Mouse (Mus musculus): Measurements from ENCODE around the gene Igfbp6. TPM values are rescaled to one million over a fixed set of nuclear protein-coding genes. Genes with fewer than 3 reads are reported as not detected.

The Igfbp6 gene
- total and polyA plus RNA-seq, 3 experiments: 0.30 to 1.3 TPM; not detected in 1

- H3K4me3 ChIP-seq (ENCODE audit: low read depth, low read length): no peak overlapping the region
- H3K27me3 ChIP-seq (ENCODE audit: insufficient read depth, low read length): no peaks in the 10 kb centered on the region
- ATAC-seq (ENCODE audit: extremely low read depth, insufficient number of reproducible peaks, low FRiP score, poor library complexity, severe bottlenecking) (no peak), DNase-seq (ENCODE audit: low spot score) (no peak)
- no peak for TF ChIP-seq TAL1 (conservative IDR thresholded peaks at IDR 0.05; ENCODE audit: low read depth, low read length)
- no peak for TF ChIP-seq CTCF (IDR thresholded peaks at IDR 0.05; ENCODE audit: low read depth, low read length)
- TF ChIP-seq GATA1 (IDR thresholded peaks at IDR 0.05; ENCODE audit: borderline replicate concordance, low read length): no peak
- no peak for TF ChIP-seq POLR2AphosphoS5 (IDR thresholded peaks at IDR 0.05; ENCODE audit: insufficient replicate concordance, low read depth, low read length)
- no peak for TF ChIP-seq GATA2 (IDR thresholded peaks at IDR 0.05; ENCODE audit: borderline replicate concordance, low read depth, low read length)
- no peaks in the 10 kb centered on the region for H3K9me3 ChIP-seq (replicated peaks)
- peaks cover 84% of the 10 kb centered on the region for H3K36me3 ChIP-seq (replicated peaks)
- H3K4me1 ChIP-seq (ENCODE audit: insufficient read depth, low read depth, low read length): peaks cover 21% of the 10 kb centered on the region
These were observed 24.9 kb upstream of the Igfbp6 start for GRCm38 (mm10) chr15:102119121-102119830.

DNA sequence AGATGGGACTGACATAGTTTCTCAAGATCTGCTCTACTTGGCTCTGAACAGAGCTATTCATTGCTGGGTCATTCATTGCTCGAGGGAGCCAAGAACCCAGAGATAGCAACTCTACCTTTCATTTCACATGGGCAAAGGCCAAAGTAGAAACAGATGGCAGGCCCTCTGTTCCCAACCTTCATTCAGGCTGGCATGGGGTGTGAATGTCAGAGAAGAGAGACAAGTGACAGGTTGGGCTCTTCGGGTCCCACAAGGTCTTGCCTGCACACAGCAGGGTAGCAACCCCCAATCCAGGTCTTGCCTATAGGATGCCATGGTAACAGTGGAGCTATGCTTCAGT is 24.4 kb upstream of the Igfbp6 start:
- Histone ChIP-seq H3K4me3 (ENCODE audit: low read depth, low read length) (no peak overlapping the region), H3K4me1 (ENCODE audit: insufficient read depth, low read depth, low read length) (peaks cover 21% of the 10 kb centered on the region), H3K27me3 (ENCODE audit: insufficient read depth, low read length) (no peaks in the 10 kb centered on the region), H3K36me3 (replicated peaks) (peaks cover 89% of the 10 kb centered on the region), H3K9me3 (replicated peaks) (no peaks in the 10 kb centered on the region)
- ATAC-seq (ENCODE audit: extremely low read depth, insufficient number of reproducible peaks, low FRiP score, poor library complexity, severe bottlenecking): no peak
- no peak for TF ChIP-seq GATA2 (IDR thresholded peaks at IDR 0.05; ENCODE audit: borderline replicate concordance, low read depth, low read length)
- no peak for TF ChIP-seq TAL1 (conservative IDR thresholded peaks at IDR 0.05; ENCODE audit: low read depth, low read length)
- no peak for TF ChIP-seq CTCF (IDR thresholded peaks at IDR 0.05; ENCODE audit: low read depth, low read length)
- no peak for TF ChIP-seq GATA1 (IDR thresholded peaks at IDR 0.05; ENCODE audit: borderline replicate concordance, low read length)
- TF ChIP-seq POLR2AphosphoS5 (IDR thresholded peaks at IDR 0.05; ENCODE audit: insufficient replicate concordance, low read depth, low read length): no peak
- DNase-seq (ENCODE audit: low spot score): no peak

GRCm38 (mm10) chr15:102120530-102120929 is 23.6 kb upstream of the Igfbp6 start:
- Histone ChIP-seq H3K36me3 (replicated peaks) (peaks cover 91% of the 10 kb centered on the region), H3K4me3 (ENCODE audit: low read depth, low read length) (no peak overlapping the region), H3K4me1 (ENCODE audit: insufficient read depth, low read depth, low read length) (peaks cover 19% of the 10 kb centered on the region), H3K9me3 (replicated peaks) (no peaks in the 10 kb centered on the region), H3K27me3 (ENCODE audit: insufficient read depth, low read length) (no peaks in the 10 kb centered on the region)
- ATAC-seq (ENCODE audit: extremely low read depth, insufficient number of reproducible peaks, low FRiP score, poor library complexity, severe bottlenecking): no peak
- no peak for DNase-seq (ENCODE audit: low spot score)
- TF ChIP-seq TAL1 (conservative IDR thresholded peaks at IDR 0.05; ENCODE audit: low read depth, low read length) (no peak), GATA1 (IDR thresholded peaks at IDR 0.05; ENCODE audit: borderline replicate concordance, low read length) (no peak), POLR2AphosphoS5 (IDR thresholded peaks at IDR 0.05; ENCODE audit: insufficient replicate concordance, low read depth, low read length) (no peak)

DNA sequence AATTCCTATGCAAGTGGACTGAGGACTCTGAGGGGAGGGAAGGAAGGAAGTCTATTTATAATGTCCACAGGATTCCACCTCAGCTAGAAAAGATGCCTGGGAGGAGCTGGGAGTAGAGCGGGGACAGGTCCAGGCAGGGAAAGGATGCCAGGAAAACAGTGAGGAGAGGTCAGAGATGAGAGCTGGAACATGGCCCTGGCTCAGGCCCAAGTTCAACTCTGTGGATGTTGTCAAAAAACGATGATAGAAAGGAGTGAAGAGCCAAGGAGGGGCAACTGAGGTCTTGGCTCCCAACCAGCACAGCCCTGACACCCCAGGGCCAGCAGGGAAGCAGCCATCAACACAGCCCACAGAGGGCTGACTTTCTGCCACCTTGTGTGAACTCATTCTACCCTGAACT is 17.9 kb upstream of the Igfbp6 start:
- DNase-seq (ENCODE audit: low spot score) (no peak), ATAC-seq (ENCODE audit: extremely low read depth, insufficient number of reproducible peaks, low FRiP score, poor library complexity, severe bottlenecking) (no peak)
- peaks cover 3% of the 10 kb centered on the region; the same call in 1 of the 2 replicates for H3K4me1 ChIP-seq (ENCODE audit: insufficient read depth, low read depth, low read length)
- no peak overlapping the region for H3K4me3 ChIP-seq (ENCODE audit: low read depth, low read length)
- no peak for TF ChIP-seq TAL1 (conservative IDR thresholded peaks at IDR 0.05; ENCODE audit: low read depth, low read length)
- TF ChIP-seq CTCF (IDR thresholded peaks at IDR 0.05; ENCODE audit: low read depth, low read length): no peak
- TF ChIP-seq GATA1 (IDR thresholded peaks at IDR 0.05; ENCODE audit: borderline replicate concordance, low read length): no peak
- no peak for TF ChIP-seq GATA2 (IDR thresholded peaks at IDR 0.05; ENCODE audit: borderline replicate concordance, low read depth, low read length)
- TF ChIP-seq POLR2AphosphoS5 (IDR thresholded peaks at IDR 0.05; ENCODE audit: insufficient replicate concordance, low read depth, low read length): no peak
- peaks cover 89% of the 10 kb centered on the region for H3K36me3 ChIP-seq (replicated peaks)
- H3K27me3 ChIP-seq (ENCODE audit: insufficient read depth, low read length): no peaks in the 10 kb centered on the region
- H3K9me3 ChIP-seq (replicated peaks): no peaks in the 10 kb centered on the region

DNA sequence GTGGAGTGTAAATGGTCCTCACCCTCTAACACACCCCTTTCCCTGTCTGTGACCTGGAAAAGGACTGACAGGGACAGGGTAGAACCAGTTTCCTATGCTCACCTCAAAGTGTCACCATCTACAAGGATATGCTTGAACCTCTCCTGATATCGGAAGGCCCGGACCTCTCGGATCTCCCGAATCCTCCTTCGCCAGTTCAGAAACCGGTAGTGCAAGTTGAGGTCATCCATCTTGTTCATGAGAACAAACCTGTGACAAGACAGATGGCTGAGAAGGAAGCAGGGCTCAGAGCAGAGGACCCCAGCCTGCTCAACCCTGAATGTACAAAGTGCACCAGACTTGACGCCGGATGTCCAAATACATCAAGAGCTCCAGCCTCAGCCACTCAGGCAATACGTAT is 10.8 kb upstream of the Igfbp6 start:
- Histone ChIP-seq H3K4me1 (ENCODE audit: insufficient read depth, low read depth, low read length) (peaks cover 25% of the 10 kb centered on the region), H3K36me3 (replicated peaks) (peaks cover 55% of the 10 kb centered on the region), H3K9me3 (replicated peaks) (no peaks in the 10 kb centered on the region), H3K4me3 (ENCODE audit: low read depth, low read length) (no peak overlapping the region), H3K27me3 (ENCODE audit: insufficient read depth, low read length) (no peaks in the 10 kb centered on the region)
- TF ChIP-seq POLR2AphosphoS5 (IDR thresholded peaks at IDR 0.05; ENCODE audit: insufficient replicate concordance, low read depth, low read length) (no peak), CTCF (IDR thresholded peaks at IDR 0.05; ENCODE audit: low read depth, low read length) (no peak), TAL1 (conservative IDR thresholded peaks at IDR 0.05; ENCODE audit: low read depth, low read length) (no peak), GATA1 (IDR thresholded peaks at IDR 0.05; ENCODE audit: borderline replicate concordance, low read length) (no peak), GATA2 (IDR thresholded peaks at IDR 0.05; ENCODE audit: borderline replicate concordance, low read depth, low read length) (no peak)
- ATAC-seq (ENCODE audit: extremely low read depth, insufficient number of reproducible peaks, low FRiP score, poor library complexity, severe bottlenecking) (no peak), DNase-seq (ENCODE audit: low spot score) (no peak)

- TF ChIP-seq CTCF (IDR thresholded peaks at IDR 0.05; ENCODE audit: low read depth, low read length) (no peak), GATA1 (IDR thresholded peaks at IDR 0.05; ENCODE audit: borderline replicate concordance, low read length) (no peak), TAL1 (conservative IDR thresholded peaks at IDR 0.05; ENCODE audit: low read depth, low read length) (no peak), POLR2AphosphoS5 (IDR thresholded peaks at IDR 0.05; ENCODE audit: insufficient replicate concordance, low read depth, low read length) (no peak), GATA2 (IDR thresholded peaks at IDR 0.05; ENCODE audit: borderline replicate concordance, low read depth, low read length) (no peak)
- no peak for DNase-seq (ENCODE audit: low spot score)
- H3K9me3 ChIP-seq (replicated peaks): no peaks in the 10 kb centered on the region
- ATAC-seq (ENCODE audit: extremely low read depth, insufficient number of reproducible peaks, low FRiP score, poor library complexity, severe bottlenecking): no peak
- H3K36me3 ChIP-seq (replicated peaks): peaks cover 41% of the 10 kb centered on the region
- peaks cover 33% of the 10 kb centered on the region for H3K4me1 ChIP-seq (ENCODE audit: insufficient read depth, low read depth, low read length)
- H3K27me3 ChIP-seq (ENCODE audit: insufficient read depth, low read length): no peaks in the 10 kb centered on the region; the same call in 1 of the 2 replicates
- H3K4me3 ChIP-seq (ENCODE audit: low read depth, low read length): no peak overlapping the region
These were observed 9.5 kb upstream of the Igfbp6 start for GRCm38 (mm10) chr15:102134709-102135108.

Measured in G1E (cell line).